Mouse (Mus musculus) stomach, postnatal 0 days (tissue): ENCODE data around the gene Entpd8.

Source experiments
- CTCF ChIP-seq: IDR thresholded peaks from 2 replicates; pipeline ENCODE4 v1.5.1; 2016; ENCODE audit warnings: antibody characterized with exemption, low read depth, mild to moderate bottlenecking, moderate library complexity
- EP300 ChIP-seq: optimal IDR thresholded peaks from 2 replicates; pipeline ENCODE3; 2016; ENCODE audit warnings: antibody characterized with exemption

- TF ChIP-seq CTCF (no peak), EP300 (no peak)
Measured at GRCm38 (mm10) chr2:25122666-25123065, 42.6 kb downstream of the Entpd8 start.
